Mouse (Mus musculus) forebrain, embryonic 11.5 days (tissue): ENCODE measurements around the gene Htra1. TPM values are rescaled to one million over a fixed set of nuclear protein-coding genes. Genes with fewer than 3 reads are reported as not detected.

Source experiments
- ATAC-seq: fragments of 200-750 bp; cut with Nextera tagmentation; replicated peaks from 2 replicates; pipeline ENCODE4 v1.8.0; 2017; ENCODE audit warnings: moderate TSS enrichment; ENCODE audit not compliant: low FRiP score
- DNase-seq: peaks from one replicate; pipeline ENCODE4 v3.0.0-alpha.2; 2017; ENCODE audit warnings: low spot score
- H3K27ac ChIP-seq: fragments of 300-500 bp; sonication (generic); 2 replicates; pipeline ENCODE4 v1.5.1; 2014; ENCODE audit warnings: low read depth, low read length
- H3K27me3 ChIP-seq: fragments of 300-500 bp; sonication (generic); 2 replicates; pipeline ENCODE4 v1.6.1; 2014; ENCODE audit warnings: mild to moderate bottlenecking, low read length, mixed read lengths; ENCODE audit not compliant: control insufficient read depth, insufficient read depth
- H3K36me3 ChIP-seq: fragments of 300-500 bp; sonication (generic); 2 replicates; pipeline ENCODE4 v1.6.1; 2014; ENCODE audit warnings: mild to moderate bottlenecking, low read length, moderate library complexity, mixed read lengths; ENCODE audit not compliant: control insufficient read depth, insufficient read depth
- H3K4me1 ChIP-seq: fragments of 300-500 bp; sonication (generic); replicated peaks from 2 replicates; pipeline ENCODE4 v1.6.1; 2014; ENCODE audit warnings: low read length, mixed read lengths; ENCODE audit not compliant: control insufficient read depth, insufficient read depth
- H3K4me2 ChIP-seq: fragments of 300-500 bp; sonication (generic); 2 replicates; pipeline ENCODE4 v1.6.1; 2014; ENCODE audit warnings: low read depth, mild to moderate bottlenecking, low read length, moderate library complexity, mixed read lengths; ENCODE audit not compliant: severe bottlenecking
- H3K4me3 ChIP-seq: fragments of 300-500 bp; sonication (generic); 2 replicates; pipeline ENCODE4 v1.5.1; 2014; ENCODE audit warnings: low read depth, low read length
- H3K9ac ChIP-seq: fragments of 300-500 bp; sonication (generic); 2 replicates; pipeline ENCODE4 v1.6.1; 2014; ENCODE audit warnings: low read length
- H3K9me3 ChIP-seq: fragments of 300-500 bp; sonication (generic); 2 replicates; pipeline ENCODE4 v1.6.1; 2016; ENCODE audit warnings: low read length, mixed read lengths; ENCODE audit not compliant: control insufficient read depth
- WGBS: fragments of 180-500 bp; shearing (Covaris S2); extraction: QIAGEN DNeasy Blood & Tissue Kit; methylation state at CpG from one replicate; pipeline ENCODE4 v1.1.7; 2014; 5-methylcytosine and 5-hydroxymethylcytosine counted together
- microRNA-seq: library from miRNA; unstranded; fragments of <30 nt; microRNA quantifications from one replicate; pipeline ENCODE4, GENCODE M21; 2016; ENCODE audit not compliant: insufficient number of aligned reads
- polyA plus RNA-seq: library from polyadenylated mRNA; unstranded; fragments of >200 nt; fragmentation: Nextera tagmentation; extraction: Ambion mirVana; gene quantifications from 2 replicates; pipeline ENCODE4 v1.2.1, GENCODE M21; 2014

Gene Htra1
- polyA plus RNA-seq, 1 experiment from 2014 or later = 4.2 TPM

DNA sequence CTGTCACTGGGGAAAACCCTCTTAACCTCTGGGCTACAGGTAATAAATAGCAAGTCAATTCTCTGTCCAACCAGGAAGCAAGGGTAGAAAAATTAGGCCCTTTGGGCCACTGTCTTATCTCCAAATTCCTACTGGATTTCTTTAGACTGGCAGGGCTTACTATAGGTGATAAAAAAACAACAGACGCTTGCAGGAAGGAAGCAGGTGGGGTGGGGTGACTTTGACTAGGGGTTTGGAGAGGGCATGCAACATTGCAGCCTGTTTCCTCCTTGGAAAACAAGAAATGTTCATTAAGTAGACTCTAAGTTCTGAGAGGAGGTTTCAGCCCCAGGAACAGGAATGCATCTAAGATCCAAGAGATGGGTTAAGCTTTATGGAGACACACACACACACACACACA lies 88.9 kb downstream of the Htra1 start:
- H3K9ac ChIP-seq = no peak overlapping the region
- no peaks in the 10 kb centered on the region for H3K27me3 ChIP-seq
- H3K9me3 ChIP-seq = no peaks in the 10 kb centered on the region
- H3K36me3 ChIP-seq = no peaks in the 10 kb centered on the region
- no peak overlapping the region for H3K4me3 ChIP-seq
- no peaks in the 10 kb centered on the region for H3K4me1 ChIP-seq
- H3K27ac ChIP-seq = no peak overlapping the region
- WGBS = 81% methylated on average over 1 of the region's 1 CpGs
- H3K4me2 ChIP-seq = no peak overlapping the region
- DNase-seq (no peak), ATAC-seq (no peak)

DNA sequence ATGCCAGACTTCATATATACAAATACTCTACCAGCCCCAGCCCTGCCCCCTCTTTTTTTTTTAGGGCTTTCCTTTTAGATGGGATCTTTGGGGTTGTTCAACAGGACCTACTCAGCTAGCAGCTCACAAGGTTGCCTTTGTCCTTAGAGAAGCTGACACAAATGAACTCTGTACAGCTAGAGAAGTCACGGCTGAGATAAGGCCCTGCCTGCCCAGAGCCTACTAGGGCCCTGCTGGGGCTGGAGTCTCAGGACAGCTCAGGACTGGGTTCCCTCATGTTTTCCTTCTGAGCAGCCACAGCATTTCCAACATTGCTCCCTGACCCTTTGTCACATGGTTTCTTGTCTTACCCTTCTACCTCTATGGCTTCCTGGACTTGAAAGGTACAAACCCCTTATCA lies 91.6 kb downstream of the Htra1 start:
- H3K9ac ChIP-seq = no peak overlapping the region
- H3K4me2 ChIP-seq = no peak overlapping the region
- H3K36me3 ChIP-seq = no peaks in the 10 kb centered on the region
- no peaks in the 10 kb centered on the region for H3K9me3 ChIP-seq
- H3K4me3 ChIP-seq = no peak overlapping the region
- no peak overlapping the region for H3K27ac ChIP-seq
- H3K27me3 ChIP-seq = no peaks in the 10 kb centered on the region
- H3K4me1 ChIP-seq = no peaks in the 10 kb centered on the region
- 79% methylated on average over 1 of the region's 1 CpGs for WGBS
- DNase-seq (no peak), ATAC-seq (no peak)

DNA sequence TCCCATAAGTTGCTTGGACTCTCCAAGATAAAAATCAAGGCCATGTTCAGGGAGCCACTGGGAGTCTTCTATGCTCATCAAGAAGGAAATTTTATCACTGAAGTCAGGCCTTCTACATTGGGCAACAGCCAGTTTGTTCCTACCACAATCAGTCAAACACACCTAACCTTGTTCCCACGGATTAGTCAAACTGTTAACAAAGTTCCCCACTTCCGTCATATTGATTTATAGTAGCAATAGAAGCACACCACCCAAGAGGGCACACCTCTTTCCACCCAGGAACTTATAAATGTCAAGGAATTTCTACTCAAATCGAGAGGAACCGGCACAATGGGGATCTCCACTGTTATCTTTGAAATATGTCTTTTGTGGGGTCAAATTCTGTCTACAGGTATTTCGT lies 95.8 kb downstream of the Htra1 start, which contains the start of gene Dmbt1:
Gene Dmbt1, plus strand, starts transcription at position 299 of the 400 bp plus-strand sequence.
- no peak for ATAC-seq
- Histone ChIP-seq H3K9ac (no peak within 1 kb of the TSS), H3K4me3 (no peak within 1 kb of the TSS), H3K4me1 (no peaks in the 10 kb centered on the region), H3K27ac (no peak within 1 kb of the TSS), H3K4me2 (no peak within 1 kb of the TSS), H3K36me3 (no peaks in the 10 kb centered on the region), H3K27me3 (no peaks in the 10 kb centered on the region), H3K9me3 (no peaks in the 10 kb centered on the region)
- no peak for DNase-seq
- WGBS = 90% methylated on average over 5 of the region's 5 CpGs

Small RNA genes within 50 kb of the gene (microRNA-seq; reads per million reads assigned to microRNA genes)
- not detected for gene Mir7061

Other genes starting within 250 kb of the Htra1 start
- not detected in 2 replicates for gene Btbd16, start 162.0 kb upstream of the Htra1 start, polyA plus RNA-seq
- gene Plekha1, start 70.4 kb upstream of the Htra1 start, polyA plus RNA-seq = 31.4 and 32.2 TPM in 2 replicates
- not detected in 2 replicates for gene Dmbt1, start 95.9 kb downstream of the Htra1 start, polyA plus RNA-seq
- not detected in 2 replicates for gene 4933402N03Rik, start 210.2 kb downstream of the Htra1 start, polyA plus RNA-seq
- not detected in 2 replicates for gene 5430419D17Rik, start 238.3 kb downstream of the Htra1 start, polyA plus RNA-seq